Mouse (Mus musculus): ENCODE results near the gene Abca8b. TPM values are rescaled to one million over a fixed set of nuclear protein-coding genes. Genes with fewer than 3 reads are reported as not detected.

Gene Abca8b
- polyA plus RNA-seq, 1 experiment from 2014 or later: 0.58 TPM

Other genes starting within 250 kb of the Abca8b start
- gene 1700012B07Rik, start 167.8 kb downstream of the Abca8b start, polyA plus RNA-seq (2014; fragmentation: Nextera tagmentation; extraction: Ambion mirVana): not detected in 2 replicates
- 2.1 and 3.3 TPM in 2 replicates for gene Abca8a, start 100.1 kb upstream of the Abca8b start, polyA plus RNA-seq (2014; fragmentation: Nextera tagmentation; extraction: Ambion mirVana)
- 1.6 and 2.2 TPM in 2 replicates for gene Abca9, start 172.4 kb upstream of the Abca8b start, polyA plus RNA-seq (2014; fragmentation: Nextera tagmentation; extraction: Ambion mirVana)